Mouse (Mus musculus) forelimb bud, embryonic 11.5 days (tissue): ENCODE data around the gene Slc29a1.

Source experiments
- DNase-seq: peaks from one replicate; pipeline ENCODE4 v3.0.0-alpha.2; 2012; ENCODE audit warnings: low read depth, low spot score

Slc29a1 gene

GRCm38 (mm10) chr17:45589844-45590243 is 9.6 kb downstream of the Slc29a1 start:
- DNase-seq = no peak

GRCm38 (mm10) chr17:45589236-45589635 is 10.2 kb downstream of the Slc29a1 start:
- no peak for DNase-seq

GRCm38 (mm10) chr17:45588370-45588769 is 11.0 kb downstream of the Slc29a1 start:
- no peak for DNase-seq

GRCm38 (mm10) chr17:45586449-45586837 is 13.0 kb downstream of the Slc29a1 start:
- no peak for DNase-seq

GRCm38 (mm10) chr17:45585725-45586448 is 13.5 kb downstream of the Slc29a1 start:
- no peak for DNase-seq

GRCm38 (mm10) chr17:45584939-45585678 is 14.3 kb downstream of the Slc29a1 start:
- DNase-seq = peak; percentile 81

- DNase-seq = no peak
Observed at GRCm38 (mm10) chr17:45584096-45584896, 15.1 kb downstream of the Slc29a1 start.

GRCm38 (mm10) chr17:45582715-45583355 is 16.6 kb downstream of the Slc29a1 start:
- no peak for DNase-seq

- DNase-seq = no peak
Observed at GRCm38 (mm10) chr17:45582188-45582587, 17.2 kb downstream of the Slc29a1 start.

GRCm38 (mm10) chr17:45581567-45581983 is 17.8 kb downstream of the Slc29a1 start:
- DNase-seq = peak; percentile 76

GRCm38 (mm10) chr17:45580958-45581477 is 18.4 kb downstream of the Slc29a1 start:
- no peak for DNase-seq

GRCm38 (mm10) chr17:45579554-45579953 is 19.9 kb downstream of the Slc29a1 start:
- DNase-seq = no peak

- DNase-seq = no peak
Observed at GRCm38 (mm10) chr17:45578843-45579242, 20.6 kb downstream of the Slc29a1 start.

- no peak for DNase-seq
Observed at GRCm38 (mm10) chr17:45578242-45578641, 21.2 kb downstream of the Slc29a1 start.

GRCm38 (mm10) chr17:45575123-45575897 is 24.1 kb downstream of the Slc29a1 start:
- no peak for DNase-seq

- DNase-seq = no peak
Observed at GRCm38 (mm10) chr17:45574129-45574761, 25.2 kb downstream of the Slc29a1 start.

- DNase-seq = peak; percentile 95
Observed at GRCm38 (mm10) chr17:45573780-45574123, 25.7 kb downstream of the Slc29a1 start.

- DNase-seq = peak; percentile 96
Observed at GRCm38 (mm10) chr17:45573087-45573779, 26.2 kb downstream of the Slc29a1 start, which contains the start of gene Hsp90ab1. TSS of gene Hsp90ab1 (minus strand) at chr17:45573271.
